Mouse (Mus musculus): ENCODE results near the gene Zfp605. TPM values are rescaled to one million over a fixed set of nuclear protein-coding genes. Genes with fewer than 3 reads are reported as not detected.
A peak's percentile ranks its signal among the peaks of the same experiment; 100 is the strongest.
"Not testable (repeated sequence)": the region's sequence is repeated elsewhere in the genome, so short reads cannot be mapped to it uniquely, and the experiment has no call there.

Gene Zfp605
- 1 to 10 TPM; 3.0 to 3.2 TPM for total RNA-seq (2021)
- long read RNA-seq, experiment 1: 0 reads
- long read RNA-seq, experiment 2: 0 reads

GRCm38 (mm10) chr5:110109991-110110441 lies at the start of gene Zfp605:
Zfp605 (plus strand) TSS chr5:110110092.
- intact Hi-C loops (cut with DNase I): no loop called here
- DNase-seq: peak; percentile 81 to 86

DNA sequence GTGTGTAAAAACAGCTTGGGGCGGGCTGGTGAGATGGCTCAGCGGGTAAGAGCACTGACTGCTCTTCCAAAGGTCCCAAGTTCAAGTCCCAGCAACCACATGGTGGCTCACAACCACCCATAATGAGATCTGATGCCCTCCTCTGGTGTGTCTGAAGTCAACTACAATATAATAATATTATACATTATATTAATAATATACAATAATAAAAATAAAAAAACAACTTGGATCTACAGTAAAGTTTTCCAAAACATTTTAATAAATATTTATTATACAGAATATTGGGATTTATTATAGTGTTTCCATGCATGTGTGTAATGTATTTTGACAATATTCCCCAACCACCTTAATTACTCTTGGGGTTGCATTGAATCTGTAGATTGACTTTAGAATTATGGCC lies 37.5 kb upstream of the Zfp605 start, which contains the start of gene Gm17655:
Gene Gm17655 (minus strand): TSS at position 101 of the 400 bp plus-strand sequence.
- intact Hi-C loops (cut with DNase I); DNase-seq: not testable (repeated sequence)

DNA sequence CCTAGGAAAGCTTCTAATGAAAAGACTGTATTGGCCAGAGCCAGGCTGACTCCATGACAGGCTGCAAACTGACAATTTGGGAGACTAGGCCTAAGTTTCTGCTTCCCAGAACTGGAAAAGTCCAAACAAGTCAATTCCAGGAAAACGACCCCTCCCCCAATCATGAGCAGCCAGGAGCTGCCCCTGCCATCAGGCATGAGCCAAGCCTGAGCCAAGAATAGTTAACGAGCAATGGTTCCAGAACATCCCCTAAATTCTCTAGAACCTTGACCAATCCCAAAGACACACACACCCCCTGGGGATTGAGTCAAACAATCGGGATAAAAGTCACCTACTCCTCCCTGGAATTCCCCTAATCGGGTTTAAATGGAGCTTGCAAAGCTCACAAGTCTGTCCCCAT lies 26.9 kb upstream of the Zfp605 start:
- intact Hi-C loops (cut with DNase I): no loop called here
- no peak for DNase-seq

DNA sequence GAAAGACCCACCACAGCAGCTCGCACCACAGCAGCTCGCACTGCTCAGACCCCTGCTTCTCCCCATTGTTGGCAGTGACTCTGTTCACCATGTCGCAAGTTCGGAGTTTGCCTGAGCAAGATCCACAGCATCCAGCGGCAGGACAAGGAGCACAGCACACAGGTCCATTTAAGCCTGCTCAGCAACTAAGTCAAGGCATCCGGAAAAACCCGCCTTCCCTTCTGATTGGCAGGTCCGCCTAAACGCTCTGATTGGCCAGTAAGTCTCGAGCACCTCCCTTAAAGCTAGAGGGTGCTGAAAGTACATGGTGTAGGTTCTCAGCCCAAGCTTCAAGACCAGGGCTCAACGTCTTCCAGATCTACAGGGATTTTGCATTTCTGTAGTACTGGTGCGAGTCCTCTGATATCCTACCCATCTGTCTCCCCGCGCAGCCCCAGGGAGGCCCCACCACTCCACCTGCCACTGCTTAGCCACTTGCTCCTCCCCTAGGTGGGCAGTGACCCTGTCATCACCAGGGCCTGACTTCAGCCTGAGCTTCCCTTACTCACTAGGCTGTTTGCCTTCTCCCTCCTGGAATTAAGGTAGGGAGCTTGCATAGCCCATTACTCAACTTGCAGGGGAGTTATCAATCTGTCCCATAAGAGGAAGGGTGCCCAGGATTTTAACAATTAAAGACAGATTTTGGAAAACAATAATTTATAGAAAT lies 23.6 kb upstream of the Zfp605 start:
- intact Hi-C loops (cut with DNase I): no loop called here
- no peak for DNase-seq

DNA sequence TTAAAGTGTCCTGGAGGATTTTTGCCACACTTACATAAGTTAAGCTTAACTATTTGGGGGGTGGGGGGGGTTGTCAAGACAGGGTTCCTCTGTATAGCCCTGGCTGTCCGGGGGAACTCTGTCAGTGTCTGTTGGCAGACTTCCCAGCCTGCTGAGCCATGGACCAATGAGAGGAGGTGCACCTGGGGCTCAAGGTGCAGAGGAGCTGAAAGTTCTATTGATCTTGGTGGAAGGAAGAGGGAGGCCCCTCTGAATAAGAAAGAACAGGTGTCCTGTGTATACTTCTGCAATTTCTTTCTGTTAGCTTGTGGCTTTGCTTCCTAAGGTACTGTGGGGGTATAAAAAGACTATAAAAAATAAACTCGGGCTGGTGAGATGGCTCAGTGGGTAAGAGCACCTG lies 18.3 kb upstream of the Zfp605 start:
- no peak for DNase-seq
- intact Hi-C loops (cut with DNase I): no loop called here

- peak; percentile 71 for DNase-seq
- intact Hi-C loops (cut with DNase I): no loop called here
These were observed 15.7 kb upstream of the Zfp605 start, which contains the start of gene Gm35315 for GRCm38 (mm10) chr5:110094030-110094846. Gm35315 (minus strand) TSS chr5:110094420.

- no peak for DNase-seq
- intact Hi-C loops (cut with DNase I): loop anchor here (5.0 kb wide), 1 partner anchor 38 kb away; no protein-coding TSS in a partner anchor
These were observed 15.1 kb upstream of the Zfp605 start for GRCm38 (mm10) chr5:110094847-110095213.

DNA sequence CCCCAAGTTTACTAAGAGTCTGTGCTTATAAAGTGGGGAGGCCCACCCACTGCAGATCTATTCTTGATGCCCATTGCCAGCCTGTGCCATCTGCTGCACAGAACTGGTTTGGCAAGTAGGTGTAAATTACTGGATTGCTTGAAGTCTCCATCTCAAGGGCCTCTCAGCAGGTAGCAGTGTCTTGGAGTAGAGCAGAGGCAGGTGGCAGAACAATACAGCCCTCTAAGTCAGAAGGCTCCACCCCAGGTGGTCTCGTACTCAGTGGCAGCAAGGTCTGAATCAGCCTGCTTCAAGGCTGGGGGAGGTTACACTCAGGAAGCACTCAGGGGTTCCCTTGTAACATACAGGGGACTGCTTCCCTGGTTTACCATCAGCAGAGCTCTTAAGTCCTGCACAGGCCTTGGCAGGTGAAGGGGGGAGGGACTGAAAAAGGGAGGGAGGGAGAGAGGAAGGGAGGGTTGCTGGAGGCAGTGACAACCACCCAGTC lies 10.9 kb upstream of the Zfp605 start:
- no peak for DNase-seq
- intact Hi-C loops (cut with DNase I): loop anchor here (5.0 kb wide), 1 partner anchor 42 kb away; no protein-coding TSS in a partner anchor

GRCm38 (mm10) chr5:110099656-110100580 lies 10.0 kb upstream of the Zfp605 start, which contains the start of gene Plcxd1:
Plcxd1 (plus strand) TSS chr5:110099969.
- no peak for DNase-seq
- intact Hi-C loops (cut with DNase I): loop anchor here (5.0 kb wide), 1 partner anchor 43 kb away; no protein-coding TSS in a partner anchor

GRCm38 (mm10) chr5:110100921-110101631 lies 8.8 kb upstream of the Zfp605 start:
- intact Hi-C loops (cut with DNase I): no loop called here
- no peak for DNase-seq

GRCm38 (mm10) chr5:110101716-110102347 lies 8.1 kb upstream of the Zfp605 start:
- intact Hi-C loops (cut with DNase I): no loop called here
- no peak for DNase-seq

DNA sequence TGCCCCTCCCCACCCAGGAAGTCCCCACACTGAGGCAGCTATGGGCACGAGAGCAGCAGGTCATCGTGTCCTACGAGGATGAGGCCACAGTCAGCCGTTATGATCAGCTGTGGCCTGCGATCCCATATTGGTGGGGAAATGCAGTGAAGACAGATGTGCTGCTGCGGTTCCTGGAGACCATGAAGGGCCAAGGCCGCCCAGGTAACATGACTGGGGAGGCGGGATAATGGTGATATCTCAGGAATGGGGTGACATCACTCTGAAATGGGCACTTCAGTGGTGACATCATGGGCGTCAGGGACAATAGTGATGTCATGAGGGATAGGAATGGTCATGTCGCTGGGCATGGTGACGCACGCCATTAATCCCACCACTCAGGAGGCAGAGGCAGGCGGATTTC lies 7.5 kb upstream of the Zfp605 start:
- intact Hi-C loops (cut with DNase I): no loop called here
- no peak for DNase-seq

DNA sequence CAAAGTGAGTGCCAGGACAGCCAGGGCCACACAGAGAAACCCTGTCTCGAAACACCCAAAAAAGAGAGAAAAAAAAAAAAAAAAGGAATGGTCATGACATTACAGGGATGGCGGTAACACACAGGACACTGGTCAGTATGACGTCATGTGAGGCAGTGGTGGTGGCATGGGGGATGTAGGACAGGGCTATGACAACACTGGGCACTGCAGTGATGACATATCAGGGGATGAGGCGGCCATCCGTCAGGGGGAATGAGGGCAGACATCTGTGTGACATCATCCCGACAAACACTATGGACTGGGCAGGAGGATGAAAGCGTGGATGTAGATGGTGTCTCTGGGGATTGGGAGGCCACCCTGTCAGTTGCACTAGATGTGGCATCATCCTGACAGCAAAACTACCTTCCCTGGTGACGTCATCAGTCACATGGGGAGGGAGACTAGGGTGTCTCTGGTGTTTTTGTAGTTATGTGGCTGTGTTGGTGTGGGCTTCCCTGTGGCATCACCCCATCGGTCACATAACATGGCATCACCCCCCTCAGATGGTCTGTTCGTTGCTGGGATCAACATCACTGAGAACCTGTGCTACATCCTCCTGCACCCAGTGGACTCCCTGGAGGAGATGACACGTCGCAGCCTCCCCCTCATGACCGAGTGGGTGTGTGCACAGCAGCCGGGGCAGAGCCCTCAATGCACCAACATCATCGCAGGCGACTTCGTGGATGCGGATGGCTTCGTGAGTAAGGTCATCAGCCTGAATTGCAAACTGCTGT lies 6.9 kb upstream of the Zfp605 start:
- DNase-seq: no peak
- intact Hi-C loops (cut with DNase I): no loop called here

DNA sequence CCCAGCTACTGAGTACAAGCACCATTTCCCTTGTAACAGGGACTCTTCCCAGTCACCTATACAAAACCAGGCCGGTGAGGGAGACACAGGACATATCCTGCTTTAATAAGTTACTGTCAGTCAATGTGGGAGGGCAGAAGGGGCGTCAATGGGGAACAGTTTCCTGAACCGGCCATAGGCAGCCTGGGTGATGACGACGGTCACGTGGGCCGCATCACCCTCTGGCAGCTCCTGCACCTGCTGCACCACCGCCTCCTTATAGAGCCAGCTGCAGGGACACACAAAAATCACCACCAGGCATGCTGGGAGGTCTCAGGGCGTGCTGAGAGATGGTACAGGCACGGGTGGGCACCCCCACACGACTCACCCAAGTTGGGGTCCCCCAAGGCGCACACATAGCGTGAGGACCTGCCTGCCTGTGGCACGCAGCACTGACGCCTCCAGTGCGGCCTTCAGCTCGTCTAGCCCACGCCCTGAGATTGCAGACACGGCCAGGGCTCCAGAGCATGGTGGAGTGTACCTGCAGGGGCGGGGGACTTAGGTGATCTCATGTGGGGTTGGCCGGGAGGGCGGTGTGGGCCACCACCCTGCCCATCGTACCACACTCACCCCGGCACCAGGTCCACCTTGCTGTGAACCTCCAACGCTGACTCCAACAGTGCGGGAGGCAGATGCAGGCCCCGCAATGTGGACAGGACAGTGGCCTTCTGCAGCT lies 5.8 kb upstream of the Zfp605 start:
- DNase-seq: no peak
- intact Hi-C loops (cut with DNase I): no loop called here

DNA sequence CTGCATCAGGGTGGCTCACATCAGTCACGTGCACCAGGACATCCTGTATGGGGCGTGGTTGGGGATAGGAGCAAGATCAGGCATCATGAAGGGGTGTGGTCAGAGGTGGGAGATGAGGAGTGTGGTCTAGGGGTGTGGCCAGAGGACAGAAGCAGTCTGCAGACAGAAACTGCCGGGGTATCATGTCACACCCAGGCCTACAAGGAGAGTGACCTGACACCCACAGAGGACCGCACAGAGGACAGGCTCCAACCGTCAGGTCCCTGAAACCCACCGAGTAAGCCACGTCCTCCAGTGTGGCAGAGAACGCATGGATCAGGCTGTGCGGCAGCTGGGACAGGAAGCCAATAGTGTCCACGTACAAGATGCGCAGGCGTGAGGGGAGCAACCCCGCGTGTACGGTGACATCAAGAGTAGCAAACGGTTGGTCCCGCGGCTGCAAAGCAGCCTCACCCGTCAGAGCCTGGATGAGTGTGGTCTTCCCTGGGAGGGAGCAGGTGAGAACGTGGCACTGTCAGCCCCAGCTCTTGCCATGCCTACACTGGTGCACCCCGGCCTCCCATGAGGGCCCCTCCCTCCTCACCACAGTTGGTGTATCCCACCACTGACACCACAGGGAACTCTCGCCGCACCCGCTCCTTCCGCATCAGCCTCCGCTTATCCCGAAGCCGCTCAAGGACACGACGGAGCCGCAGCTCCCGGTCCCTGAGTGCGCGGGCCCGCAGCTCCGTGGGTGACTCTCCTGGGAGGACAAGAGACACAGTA lies 5.1 kb upstream of the Zfp605 start:
- intact Hi-C loops (cut with DNase I): no loop called here
- no peak for DNase-seq

DNA sequence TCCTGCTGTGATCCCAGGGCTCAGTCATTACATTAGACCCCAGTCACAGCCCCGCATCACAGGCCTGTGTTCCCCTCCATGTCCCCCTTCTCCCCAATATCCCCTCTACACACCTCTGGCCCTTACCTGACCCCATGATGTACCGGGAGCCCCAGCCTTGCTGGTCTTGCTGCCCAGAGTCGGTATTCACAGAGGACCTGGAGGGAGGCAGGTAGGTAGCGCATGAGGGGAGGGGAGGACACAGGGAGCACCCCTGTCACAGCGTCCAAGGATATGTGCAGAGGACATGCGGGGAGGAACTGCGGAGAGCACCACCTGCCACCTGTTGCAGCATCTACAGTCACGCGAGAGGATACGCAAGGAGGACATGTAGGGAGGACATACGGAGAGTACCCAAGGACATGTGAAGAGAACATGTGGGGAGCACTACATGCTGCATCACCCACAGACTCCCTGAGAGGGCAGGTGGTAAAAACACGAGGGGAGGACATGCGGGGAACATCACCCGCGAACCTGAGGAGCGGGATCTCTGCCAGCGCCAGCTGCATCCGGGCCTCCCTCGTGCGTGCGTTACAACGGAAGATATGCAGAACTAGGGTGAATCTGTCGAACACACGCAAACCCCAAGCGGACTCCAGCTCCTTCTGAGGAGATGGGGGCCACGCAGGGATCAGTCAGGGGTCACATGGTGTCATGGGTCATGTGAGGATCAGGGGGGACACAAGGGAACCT lies 3.6 kb upstream of the Zfp605 start:
- intact Hi-C loops (cut with DNase I): no loop called here
- DNase-seq: no peak

Data from gastrocnemius, postnatal 36 days (tissue).